Mouse (Mus musculus): ENCODE results near the gene Plin1.

DNA sequence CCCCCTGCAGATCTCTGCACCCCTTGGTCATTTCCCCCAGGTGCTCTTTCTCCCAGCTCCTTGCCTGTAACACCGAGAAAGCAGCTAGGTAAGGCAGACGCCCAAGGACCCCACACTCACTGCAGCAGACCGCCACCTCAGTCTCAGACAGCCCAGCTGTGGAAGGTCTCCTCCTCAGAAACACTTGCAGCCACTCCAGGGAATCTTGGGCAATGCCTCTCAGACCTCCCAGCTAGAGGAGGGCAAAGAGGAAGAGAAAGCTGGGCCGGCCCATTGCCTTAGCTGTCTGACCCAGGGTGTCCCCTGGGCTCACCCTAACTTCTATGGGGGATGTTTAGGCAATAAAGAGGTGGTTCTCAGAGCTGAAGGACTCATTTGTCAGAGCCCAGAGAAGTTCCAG is at the start of gene Plin1:
- TF ChIP-seq POLR2A (IDR thresholded peaks at IDR 0.05; ENCODE audit: borderline replicate concordance, control insufficient read depth, low read depth, low read length), result no peak
- no peak for TF ChIP-seq CTCF (IDR thresholded peaks at IDR 0.05; ENCODE audit: control insufficient read depth, insufficient read depth, low read length)

Measured in bone marrow, adult 2 months (tissue).